Mouse (Mus musculus) leukemia stem cell, adult 10-12 weeks (primary cell): ENCODE results near the gene Apol10b. TPM values are rescaled to one million over a fixed set of nuclear protein-coding genes. Genes with fewer than 3 reads are reported as not detected.

Source experiments
- polyA plus RNA-seq: library from polyadenylated mRNA; stranded (reverse); fragments of >175 nt; gene quantifications from 2 replicates; pipeline ENCODE4 v1.2.3, GENCODE M21; 2012; ENCODE audit warnings: low replicate concordance

Apol10b gene
- polyA plus RNA-seq: 0.07 TPM in 1 of 2 replicates, not detected in the other

DNA sequence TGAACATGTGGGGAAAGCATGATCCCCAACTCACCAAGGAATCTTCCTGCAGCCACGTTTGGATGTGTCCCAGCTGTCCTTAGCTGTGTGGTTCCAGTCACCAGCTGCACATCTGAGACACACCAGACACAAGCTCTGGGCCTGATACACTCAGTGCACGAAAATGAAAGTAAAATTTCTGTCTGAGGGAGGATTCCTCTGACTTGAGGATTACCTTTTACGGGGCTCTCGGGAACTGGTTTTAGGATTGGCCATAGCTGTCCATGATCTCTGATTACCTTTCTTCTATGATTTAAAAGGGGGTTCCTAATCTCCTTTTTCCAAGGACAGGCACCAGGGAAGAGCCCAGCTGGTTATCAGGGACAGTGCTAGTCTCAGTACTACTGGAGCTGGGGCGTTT, at the start of gene Apol10b:
Gene Apol10b, minus strand, starts transcription at position 165 of the 400 bp plus-strand sequence.

DNA sequence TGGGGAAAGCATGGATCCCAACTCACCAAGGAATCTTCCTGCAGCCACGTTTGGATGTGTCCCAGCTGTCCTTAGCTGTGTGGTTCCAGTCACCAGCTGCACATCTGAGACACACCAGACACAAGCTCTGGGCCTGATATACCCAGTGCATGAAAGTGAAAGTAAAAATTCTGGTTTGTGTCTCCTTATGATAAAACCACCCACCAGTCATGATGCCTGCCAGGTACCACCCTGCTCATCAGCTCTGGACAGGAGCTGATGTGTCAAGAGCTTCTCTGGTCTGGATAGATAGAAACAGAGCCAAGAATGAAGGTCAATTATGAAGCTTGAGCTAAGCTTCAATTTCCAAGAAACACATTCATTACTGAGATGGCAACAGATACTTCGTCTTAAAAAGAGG, 47.3 kb upstream of the Apol10b start, which contains the start of gene Apol11b:
Gene Apol11b, minus strand, starts transcription at position 111 of the 400 bp plus-strand sequence.

DNA sequence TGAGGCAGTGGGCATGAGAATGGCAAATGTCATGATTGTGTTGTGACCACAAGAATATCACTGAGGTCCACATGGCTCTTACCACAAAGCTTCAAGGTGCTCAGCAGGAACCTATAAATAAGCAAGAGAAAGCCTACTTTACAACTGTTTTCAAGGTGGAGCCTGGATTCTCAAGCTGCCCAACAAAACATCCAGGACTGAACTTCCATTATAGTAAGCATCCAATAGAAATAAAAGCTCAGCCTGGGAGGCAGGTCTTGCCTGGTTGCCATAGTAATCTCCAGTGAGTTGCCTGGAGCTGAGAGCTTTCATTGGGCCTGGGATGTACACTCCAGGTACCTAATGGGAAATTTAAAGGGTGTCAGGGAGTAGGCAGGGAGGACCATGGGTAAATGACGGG, 3.0 kb upstream of the Apol10b start, which contains the start of gene Gm36245:
Gene Gm36245, plus strand, starts transcription at position 301 of the 400 bp plus-strand sequence.

DNA sequence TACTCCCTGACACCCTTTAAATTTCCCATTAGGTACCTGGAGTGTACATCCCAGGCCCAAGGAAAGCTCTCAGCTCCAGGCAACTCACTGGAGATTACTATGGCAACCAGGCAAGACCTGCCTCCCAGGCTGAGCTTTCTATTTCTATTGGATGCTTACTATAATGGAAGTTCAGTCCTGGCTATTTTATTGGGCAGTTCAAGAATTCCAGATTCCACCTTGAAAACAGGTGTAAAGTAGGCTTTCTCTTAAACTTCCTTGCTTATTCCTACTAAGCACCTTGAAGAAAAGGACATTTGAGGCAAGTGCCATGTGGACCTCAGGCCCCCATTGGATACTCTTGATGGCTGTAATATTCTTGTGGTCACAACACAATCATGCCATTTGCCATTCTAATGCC, 34.1 kb downstream of the Apol10b start, which contains the start of gene 1700025B11Rik:
Gene 1700025B11Rik, minus strand, starts transcription at position 101 of the 400 bp plus-strand sequence.

Other genes with a start within 250 kb of the Apol10b start
- gene Apol7a, start 197.0 kb downstream of the Apol10b start, polyA plus RNA-seq: not detected in 2 replicates
- 0.34 TPM in 1 of 2 replicates, not detected in the other for gene Apol9a, start 185.0 kb downstream of the Apol10b start, polyA plus RNA-seq
- gene Apol7b, start 148.6 kb downstream of the Apol10b start, polyA plus RNA-seq: not detected in 2 replicates
- gene Apol10a, start 119.1 kb downstream of the Apol10b start, polyA plus RNA-seq: 0.06 and 0.16 TPM in 2 replicates
- gene Apol11a, start 87.9 kb downstream of the Apol10b start, polyA plus RNA-seq: not detected in 2 replicates
- not detected in 2 replicates for gene Apol7c, start 62.8 kb downstream of the Apol10b start, polyA plus RNA-seq
- not detected in 2 replicates for gene 1700025B11Rik, start 34.2 kb downstream of the Apol10b start, polyA plus RNA-seq
- gene Gm36245, start 3.1 kb upstream of the Apol10b start, polyA plus RNA-seq: not detected in 2 replicates
- gene Apol11b, start 47.2 kb upstream of the Apol10b start, polyA plus RNA-seq: 2.8 and 4.6 TPM in 2 replicates
- not detected in 2 replicates for gene Apol7e, start 102.7 kb upstream of the Apol10b start, polyA plus RNA-seq
- gene Apol9b, start 132.9 kb upstream of the Apol10b start, polyA plus RNA-seq: 0.60 and 0.71 TPM in 2 replicates
- 3.9 and 21.4 TPM in 2 replicates for gene Apol8, start 160.9 kb upstream of the Apol10b start, polyA plus RNA-seq
- gene Myh9, start 246.1 kb upstream of the Apol10b start, polyA plus RNA-seq: 168 and 184 TPM in 2 replicates